Mouse (Mus musculus) kidney, adult 10 weeks (tissue): ENCODE measurements around the gene Rexo4. TPM values are rescaled to one million over a fixed set of nuclear protein-coding genes. Genes with fewer than 3 reads are reported as not detected.

Source experiments
- polyA plus RNA-seq: library from polyadenylated mRNA; stranded (reverse); fragments of 350-450 nt; fragmentation: Illumina TruSeq; extraction: RNeasy Lipid Tissue Mini Kit (QIAGEN cat#74804); gene quantifications from one replicate; pipeline ENCODE4 v1.2.3, GENCODE M21; 2014; ENCODE audit warnings: low read depth, low replicate concordance

Rexo4 gene
- 32.3 TPM for polyA plus RNA-seq

DNA sequence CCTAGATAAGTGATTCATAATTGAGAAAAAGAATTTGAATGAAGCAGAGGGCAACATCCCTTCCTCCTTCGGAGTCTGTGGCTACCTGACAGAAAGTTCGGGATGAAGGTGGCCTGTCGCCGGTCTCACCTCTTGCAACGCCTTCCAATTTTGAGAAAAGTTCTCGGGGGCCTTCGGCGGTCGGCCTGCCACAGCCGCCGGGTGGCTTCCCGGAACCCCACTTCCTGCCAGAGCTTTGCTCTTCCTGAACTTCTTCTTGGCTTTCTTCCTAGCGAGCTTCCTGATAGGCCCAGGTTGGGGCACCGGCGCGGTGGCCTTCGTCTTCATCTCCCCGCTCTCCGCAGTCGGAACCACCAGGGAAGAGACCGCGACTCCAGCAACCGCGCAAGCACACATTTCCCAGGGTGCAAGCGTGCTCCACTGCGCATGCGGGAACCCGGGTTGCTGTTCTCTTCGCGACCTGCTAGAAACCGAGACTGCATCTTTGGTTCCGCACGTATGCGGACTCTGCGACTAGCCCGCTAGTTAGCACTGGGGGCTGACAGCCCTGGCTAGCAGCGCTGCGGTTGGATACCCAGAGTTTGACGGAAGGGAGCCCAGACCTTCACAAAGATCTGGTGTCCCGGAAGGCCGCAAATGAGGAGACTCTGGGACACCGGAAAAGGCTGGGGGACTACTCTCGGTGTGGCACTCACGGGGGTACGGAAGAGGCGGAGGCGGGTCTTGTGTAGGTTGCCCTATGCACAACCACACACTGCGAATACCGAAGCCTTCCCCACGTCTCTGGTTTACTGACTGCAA lies at the start of gene Rexo4:
TSS of gene Rexo4 (minus strand) at position 464 of the 801 bp plus-strand sequence.

DNA sequence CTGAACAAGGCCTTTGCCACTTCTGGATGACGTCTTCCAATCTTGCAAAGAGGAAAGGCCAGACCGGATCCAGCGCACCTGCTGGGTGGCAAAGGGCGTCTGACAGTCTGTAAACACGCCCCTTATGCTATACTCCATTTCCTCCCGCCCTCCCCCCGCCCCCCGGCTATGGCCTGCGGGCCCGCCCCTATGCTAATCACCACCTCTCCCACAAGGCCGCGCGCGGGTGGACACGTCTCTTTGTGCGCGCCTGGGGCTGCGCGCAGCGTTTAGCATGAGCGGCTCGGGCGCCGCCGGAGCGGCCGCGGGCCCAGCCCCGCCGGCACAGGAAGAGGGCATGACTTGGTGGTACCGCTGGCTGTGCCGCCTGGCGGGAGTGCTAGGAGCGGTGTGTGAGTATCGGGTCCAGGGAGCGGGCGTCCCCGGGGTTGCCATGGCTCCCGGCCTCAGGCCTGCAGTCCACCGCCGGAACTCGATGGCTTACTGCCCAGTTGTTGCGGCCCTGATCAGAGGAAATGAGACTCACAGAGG lies 45.6 kb upstream of the Rexo4 start, which contains the start of gene Cacfd1:
TSS of gene Cacfd1 (plus strand) at position 213 of the 531 bp plus-strand sequence.

DNA sequence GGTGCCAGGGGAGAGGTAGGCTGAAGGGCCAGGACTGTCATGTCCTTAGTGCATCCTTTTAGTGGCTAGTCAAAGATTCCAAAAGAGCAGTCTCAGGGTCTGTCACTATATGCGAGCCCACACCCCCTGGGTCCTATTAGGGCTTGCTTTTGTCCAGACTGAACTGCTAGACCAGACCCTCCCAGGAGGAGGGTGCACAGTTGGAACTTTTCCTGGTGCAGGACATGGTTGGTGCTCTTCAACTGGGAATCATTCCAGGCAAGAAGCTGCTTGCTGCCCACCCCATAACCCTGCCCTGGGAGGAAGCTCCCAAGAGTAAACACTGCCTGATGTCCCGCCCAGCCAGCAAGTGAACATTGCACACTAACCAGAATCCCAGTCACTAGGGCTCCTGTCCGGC lies 8.9 kb upstream of the Rexo4 start, which contains the start of gene Adamts13:
TSS of gene Adamts13 (plus strand) at position 301 of the 400 bp plus-strand sequence.

DNA sequence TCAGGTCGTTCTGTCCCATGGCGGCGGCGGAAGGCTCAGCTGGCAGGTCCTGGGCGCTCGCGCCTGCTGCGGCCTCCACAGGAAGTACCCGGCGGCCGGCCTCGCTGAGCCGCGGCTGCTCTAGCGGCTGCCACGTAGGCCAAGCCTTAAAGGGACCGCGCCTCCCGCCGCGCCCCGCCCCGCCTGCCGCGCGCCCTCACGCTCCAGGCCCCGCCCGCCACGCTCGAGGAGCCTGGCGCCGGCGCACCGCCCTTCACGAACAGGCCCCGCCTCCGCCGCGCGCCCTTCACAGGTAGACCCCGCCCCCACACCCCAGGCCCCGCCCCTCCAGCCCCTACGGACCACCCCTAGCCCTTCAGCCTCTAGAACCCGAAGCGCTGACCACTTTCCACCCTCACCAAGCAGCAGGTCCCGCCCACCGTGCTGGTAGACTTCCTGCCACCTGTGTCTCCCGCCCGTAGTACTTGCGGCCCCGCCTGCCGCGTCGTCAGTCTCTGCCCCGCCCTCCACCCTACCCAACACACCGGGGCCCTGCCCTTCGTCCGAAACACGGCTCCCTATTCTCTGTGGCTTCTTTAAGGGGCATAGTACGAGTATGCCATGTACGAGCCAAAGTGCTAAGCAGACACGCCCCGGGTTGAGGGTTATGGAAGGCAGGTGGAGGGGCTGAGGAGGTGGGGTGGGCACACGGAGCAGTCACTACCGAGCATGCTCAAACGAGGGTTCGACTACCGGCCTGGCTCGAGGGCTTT lies 30.7 kb downstream of the Rexo4 start, which contains the start of the genes Surf4 and Stkld1:
TSS of gene Surf4 (minus strand) at position 625 of the 752 bp plus-strand sequence.
TSS of gene Stkld1 (plus strand) at position 744 of the 752 bp plus-strand sequence.

GRCm38 (mm10) chr2:26915927-26916728 lies 48.1 kb downstream of the Rexo4 start, which contains the start of the genes Surf2 and Surf1:
Surf2 (plus strand) TSS chr2:26916367.
Surf1 (minus strand) TSS chr2:26916530.

DNA sequence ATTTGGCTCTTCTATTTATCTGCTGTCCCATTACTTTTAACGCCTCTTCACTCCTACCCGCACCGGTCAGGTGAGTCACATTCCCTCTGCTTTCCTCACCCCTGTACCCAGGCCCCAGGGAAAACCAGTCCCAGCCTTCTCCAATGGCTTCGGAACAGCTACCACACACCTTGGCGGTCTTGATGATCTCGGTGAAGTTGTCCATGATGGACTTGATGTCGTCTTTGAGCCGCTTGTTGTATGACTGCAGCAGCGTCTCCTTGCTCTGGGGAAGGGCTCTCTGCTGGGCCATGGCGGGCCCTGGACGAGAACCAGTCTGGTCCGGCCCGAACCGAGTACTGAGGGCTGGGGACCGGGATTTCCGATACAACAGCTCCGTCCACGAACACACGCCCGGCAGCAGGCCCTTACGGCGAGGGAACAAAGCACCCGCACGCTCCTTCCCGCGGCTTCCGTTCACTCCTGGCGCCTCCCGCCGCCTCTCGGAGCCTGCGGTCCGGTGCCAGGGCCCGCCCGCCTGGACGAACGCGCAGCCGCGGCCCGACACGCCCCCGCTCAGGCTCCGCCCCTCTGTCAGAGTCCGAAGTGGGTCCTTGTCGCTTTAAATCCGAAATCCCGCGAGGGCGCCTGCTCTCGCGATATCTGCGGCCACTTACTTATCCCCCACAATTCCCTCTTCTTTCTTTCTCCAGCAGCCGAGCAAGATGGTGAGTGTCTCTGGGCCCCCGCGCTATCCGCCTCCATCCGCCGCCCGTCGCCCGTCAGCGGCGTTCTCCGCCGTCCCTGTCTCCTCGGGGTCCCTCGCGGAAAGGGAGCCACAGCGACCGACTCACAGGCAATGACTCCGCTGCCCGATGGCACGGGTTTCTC lies 53.8 kb downstream of the Rexo4 start, which contains the start of the genes Med22 and Rpl7a:
TSS of gene Med22 (minus strand) at position 554 of the 870 bp plus-strand sequence.
TSS of gene Rpl7a (plus strand) at position 641 of the 870 bp plus-strand sequence.

Other genes starting within 250 kb of the Rexo4 start
- not detected for gene Abo, start 99.4 kb downstream of the Rexo4 start, polyA plus RNA-seq
- gene Surf6, start 61.5 kb downstream of the Rexo4 start, polyA plus RNA-seq: 8.7 TPM
- gene Med22, start 53.7 kb downstream of the Rexo4 start, polyA plus RNA-seq: 11.5 TPM
- gene Rpl7a, start 53.6 kb downstream of the Rexo4 start, polyA plus RNA-seq: 37.5 TPM
- 10.0 TPM for gene Surf2, start 48.0 kb downstream of the Rexo4 start, polyA plus RNA-seq
- 45.8 TPM for gene Surf1, start 47.9 kb downstream of the Rexo4 start, polyA plus RNA-seq
- 62.1 TPM for gene Surf4, start 30.5 kb downstream of the Rexo4 start, polyA plus RNA-seq
- not detected for gene Stkld1, start 30.3 kb downstream of the Rexo4 start, polyA plus RNA-seq
- not detected for gene Adamts13, start 9.0 kb upstream of the Rexo4 start, polyA plus RNA-seq
- gene Cacfd1, start 45.5 kb upstream of the Rexo4 start, polyA plus RNA-seq: 17.4 TPM
- gene Slc2a6, start 63.6 kb upstream of the Rexo4 start, polyA plus RNA-seq: not detected
- not detected for gene Mymk, start 107.8 kb upstream of the Rexo4 start, polyA plus RNA-seq
- gene Adamtsl2, start 115.0 kb upstream of the Rexo4 start, polyA plus RNA-seq: 0.44 TPM
- gene Fam163b, start 178.1 kb upstream of the Rexo4 start, polyA plus RNA-seq: not detected
- not detected for gene Dbh, start 200.8 kb upstream of the Rexo4 start, polyA plus RNA-seq